ENCODE assay signal across 11 mouse cellular contexts in the genomic region with DNA sequence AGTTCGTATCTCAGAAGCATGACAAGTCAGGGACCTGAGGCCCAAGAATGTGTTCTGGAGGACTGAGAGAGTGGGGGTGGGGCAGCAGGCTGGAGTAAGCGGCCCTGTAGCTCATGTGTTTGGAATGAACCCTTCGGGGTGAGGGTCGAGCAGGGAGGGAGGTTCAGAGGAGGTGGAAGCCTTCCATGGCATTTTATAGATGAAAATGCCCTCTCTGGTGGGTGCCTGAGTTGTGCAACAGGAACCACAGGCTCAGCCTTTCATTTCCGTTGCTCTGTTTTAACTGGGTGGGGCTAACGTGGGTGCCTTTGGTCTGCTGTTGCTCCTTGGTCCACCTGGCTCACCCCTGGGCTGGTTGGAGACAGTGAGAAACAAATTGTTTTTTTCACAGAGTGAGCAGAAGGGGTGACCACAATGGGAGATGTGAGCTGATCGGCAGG. TPM values are rescaled to one million over a fixed set of nuclear protein-coding genes. Genes with fewer than 3 reads are reported as not detected.
DNase-seq lines count a peak whose midpoint lies in the region; ATAC-seq lines count a peak whose summit lies in the region.
"Had no signal": no experiment of that assay in that cellular context is flagged by ENCODE, and none has a peak within 500 bp of the region (broad histone marks: within the 10 kb centered on the region; RNA-seq: fewer than 3 reads in every experiment).

No protein-coding gene starts in this region.

- H3K27me3 ChIP-seq in heart, embryonic 11.5 days (ENCODE audit: control insufficient read depth, insufficient read depth, low read length) = no peaks in the 10 kb centered on the region
- no peaks in the 10 kb centered on the region for H3K27me3 ChIP-seq in heart, embryonic 15.5 days

- ATAC-seq in heart, embryonic 11.5 days (replicated peaks; ENCODE audit: insufficient number of reproducible peaks, low FRiP score, low TSS enrichment) = no peak
- peak; percentile 63 for ATAC-seq in CD4-positive, CD25-positive, alpha-beta regulatory T cell, adult 4 months
- peak; percentile 16; the same call in 1 of the 2 replicates for ATAC-seq in heart, embryonic 15.5 days (replicated peaks; ENCODE audit: insufficient number of reproducible peaks, insufficient read depth, low FRiP score, low read depth)
- ATAC-seq: midbrain, embryonic 16.5 days had no signal

- intact Hi-C loops in heart, postnatal 14 days (cut with DNase I) = no loop called here

- peak overlapping the region; percentile 93 for H3K27ac ChIP-seq in heart, embryonic 11.5 days (ENCODE audit: low read depth, low read length)
- H3K27ac ChIP-seq in heart, embryonic 15.5 days = peak overlapping the region; percentile 90
- H3K27ac ChIP-seq: forebrain, embryonic 12.5 days had no signal

- H3K4me3 ChIP-seq in heart, embryonic 11.5 days (ENCODE audit: low read depth, low read length) = no peak overlapping the region
- H3K4me3 ChIP-seq in heart, embryonic 15.5 days = 0 out of 2 replicates have a peak overlapping the region, but pooled peaks have one; percentile 1
- H3K4me3 ChIP-seq: forebrain, embryonic 12.5 days had no signal

- H3K36me3 ChIP-seq in heart, embryonic 11.5 days (ENCODE audit: control insufficient read depth, insufficient read depth, low read length) = no peaks in the 10 kb centered on the region
- H3K36me3 ChIP-seq in heart, embryonic 15.5 days = peaks cover 2% of the 10 kb centered on the region; the same call in 1 of the 2 replicates
- H3K36me3 ChIP-seq: forebrain, embryonic 12.5 days had no signal

- H3K9me3 ChIP-seq in heart, embryonic 11.5 days (replicated peaks; ENCODE audit: control insufficient read depth, low read length) = no peaks in the 10 kb centered on the region
- H3K9me3 ChIP-seq in heart, embryonic 15.5 days (replicated peaks) = no peaks in the 10 kb centered on the region
- H3K9me3 ChIP-seq: forebrain, embryonic 12.5 days had no signal

- WGBS in heart, embryonic 11.5 days (ENCODE audit: insufficient replicate concordance) = 16% methylated on average over 7 of the region's 7 CpGs
- 19% methylated on average over 7 of the region's 7 CpGs for WGBS in heart, embryonic 15.5 days

- peak overlapping the region; percentile 64 for H3K4me2 ChIP-seq in heart, embryonic 11.5 days
- H3K4me2 ChIP-seq in heart, embryonic 15.5 days = peak overlapping the region; percentile 63
- H3K4me2 ChIP-seq: forebrain, embryonic 12.5 days had no signal

- DNase-seq in heart, postnatal 14 days = no peak
- peak; percentile 54 to 56 for DNase-seq in spleen, adult 18-20 months
- DNase-seq in cerebellum, adult 11 months = no peak
- no peak for DNase-seq in urinary bladder, postnatal 14 days (ENCODE audit: low spot score)
- DNase-seq in frontal cortex, postnatal 36 days (ENCODE audit: low spot score in 2 of 2) = no peak
- DNase-seq: right cerebral cortex, postnatal 25 days had no signal

- H3K9ac ChIP-seq in heart, embryonic 11.5 days (ENCODE audit: low read depth, low read length) = peak overlapping the region; percentile 48
- H3K9ac ChIP-seq in heart, embryonic 15.5 days = no peak overlapping the region; the same call in none of the 2 replicates
- H3K9ac ChIP-seq: forebrain, embryonic 12.5 days had no signal

- peaks cover 88% of the 10 kb centered on the region for H3K4me1 ChIP-seq in heart, embryonic 11.5 days (ENCODE audit: control insufficient read depth, insufficient read depth, low read length)
- H3K4me1 ChIP-seq in heart, embryonic 15.5 days (replicated peaks) = peaks cover 90% of the 10 kb centered on the region

RNA-seq across cellular contexts. Expression of a gene that starts 9.2 kb away (rescaled TPM):
- 85.4 and 91.8 TPM in 2 replicates for polyA plus RNA-seq in heart, embryonic 11.5 days (2014; fragmentation: Nextera tagmentation; extraction: Ambion mirVana)
- total RNA-seq in heart, postnatal 14 days (2021) = 100 to 1,000 TPM; 103 to 109 TPM
- polyA plus RNA-seq in CD4-positive, CD25-positive, alpha-beta regulatory T cell, adult 4 months (2017; shearing (Covaris generic)) = 100 to 1,000 TPM; 114 to 159 TPM
- 90.4 and 98.4 TPM in 2 replicates for polyA plus RNA-seq in heart, embryonic 15.5 days (2015; fragmentation: Nextera tagmentation; extraction: Ambion mirVana)

Comparison
In these comparisons a context has a peak if more than half of its experiments do, and no peak if none do; other contexts are left out.
1. DNase-seq: peak in spleen, adult 18-20 months (2 of 2); none in heart, postnatal 14 days (0 of 2), cerebellum, adult 11 months (single experiment), urinary bladder, postnatal 14 days (single experiment) and frontal cortex, postnatal 36 days (0 of 2).